Mouse (Mus musculus) stomach, embryonic 14.5 days (tissue): Measurements from ENCODE around the gene Slc7a11. TPM values are rescaled to one million over a fixed set of nuclear protein-coding genes. Genes with fewer than 3 reads are reported as not detected.

Experiments used
- ATAC-seq: fragments of 200-750 bp; cut with Nextera tagmentation; 2 replicates; pipeline ENCODE4 v1.8.0; 2017; ENCODE audit warnings: low read depth, moderate TSS enrichment; ENCODE audit not compliant: insufficient number of reproducible peaks, insufficient read depth, low FRiP score
- H3K27ac ChIP-seq: fragments of 300-500 bp; sonication (generic); 2 replicates; pipeline ENCODE4 v1.5.1; 2014; ENCODE audit warnings: mild to moderate bottlenecking, low read length, moderate library complexity, mixed read lengths
- H3K27me3 ChIP-seq: fragments of 300-500 bp; sonication (generic); 2 replicates; pipeline ENCODE4 v1.6.1; 2014; ENCODE audit warnings: low read length, control low read depth, mixed read lengths; ENCODE audit not compliant: control insufficient read depth, insufficient read depth
- H3K36me3 ChIP-seq: fragments of 300-500 bp; sonication (generic); 2 replicates; pipeline ENCODE4 v1.6.1; 2014; ENCODE audit warnings: mild to moderate bottlenecking, control low read depth, low read length, moderate library complexity, mixed read lengths; ENCODE audit not compliant: control insufficient read depth, insufficient read depth
- H3K4me1 ChIP-seq: fragments of 300-500 bp; sonication (generic); 2 replicates; pipeline ENCODE4 v1.6.1; 2014; ENCODE audit warnings: low read length, control low read depth, mixed read lengths; ENCODE audit not compliant: control insufficient read depth, insufficient read depth
- H3K4me2 ChIP-seq: fragments of 300-500 bp; sonication (generic); replicated peaks from 2 replicates; pipeline ENCODE4 v1.6.1; 2014; ENCODE audit warnings: low read depth, low read length, control low read depth
- H3K4me3 ChIP-seq: fragments of 300-500 bp; sonication (generic); 2 replicates; pipeline ENCODE4 v1.5.1; 2014; ENCODE audit warnings: low read depth, low read length, control low read depth
- H3K9ac ChIP-seq: fragments of 300-500 bp; sonication (generic); replicated peaks from 2 replicates; pipeline ENCODE4 v1.6.1; 2014; ENCODE audit warnings: low read depth, mild to moderate bottlenecking, control low read depth, low read length, moderate library complexity, mixed read lengths
- H3K9me3 ChIP-seq: fragments of 300-500 bp; sonication (generic); 2 replicates; pipeline ENCODE4 v1.6.1; 2016; ENCODE audit warnings: low read depth, low read length, control low read depth; ENCODE audit not compliant: control insufficient read depth
- WGBS: fragments of 180-500 bp; shearing (Covaris S2); extraction: QIAGEN DNeasy Blood & Tissue Kit; methylation state at CpG from one replicate; pipeline ENCODE4 v1.1.7; 2014; 5-methylcytosine and 5-hydroxymethylcytosine counted together
- polyA plus RNA-seq: library from polyadenylated mRNA; unstranded; fragments of >200 nt; fragmentation: Nextera tagmentation; extraction: Ambion mirVana; gene quantifications from 2 replicates; pipeline ENCODE4 v1.2.1, GENCODE M21; 2014

The Slc7a11 gene
- polyA plus RNA-seq, 1 experiment from 2014 or later = 0.29 TPM

- no peaks in the 10 kb centered on the region for H3K27me3 ChIP-seq
- no peaks in the 10 kb centered on the region for H3K36me3 ChIP-seq
- no peak overlapping the region for H3K4me3 ChIP-seq
- H3K9ac ChIP-seq = no peak overlapping the region
- ATAC-seq = no peak
- no peak overlapping the region for H3K4me2 ChIP-seq
- WGBS = 41% methylated on average over 1 of the region's 1 CpGs
- H3K9me3 ChIP-seq = no peaks in the 10 kb centered on the region
- no peaks in the 10 kb centered on the region for H3K4me1 ChIP-seq
- no peak overlapping the region for H3K27ac ChIP-seq
Measured at GRCm38 (mm10) chr3:50001635-50002034, 441.8 kb downstream of the Slc7a11 start.

GRCm38 (mm10) chr3:49992891-49993290, 450.5 kb downstream of the Slc7a11 start:
- 2% methylated on average over 1 of the region's 1 CpGs for WGBS
- Histone ChIP-seq H3K4me3 (no peak overlapping the region), H3K4me1 (no peaks in the 10 kb centered on the region), H3K36me3 (no peaks in the 10 kb centered on the region), H3K9me3 (no peaks in the 10 kb centered on the region), H3K27me3 (no peaks in the 10 kb centered on the region), H3K27ac (no peak overlapping the region), H3K9ac (no peak overlapping the region), H3K4me2 (no peak overlapping the region)
- no peak for ATAC-seq

- no peaks in the 10 kb centered on the region for H3K4me1 ChIP-seq
- H3K27me3 ChIP-seq = no peaks in the 10 kb centered on the region
- no peak overlapping the region for H3K27ac ChIP-seq
- H3K9ac ChIP-seq = no peak overlapping the region
- H3K4me3 ChIP-seq = no peak overlapping the region
- no peaks in the 10 kb centered on the region for H3K36me3 ChIP-seq
- no peak for ATAC-seq
- H3K4me2 ChIP-seq = no peak overlapping the region
- no peaks in the 10 kb centered on the region for H3K9me3 ChIP-seq
- 69% methylated on average over 2 of the region's 2 CpGs for WGBS
Measured at GRCm38 (mm10) chr3:49987236-49987635, 456.2 kb downstream of the Slc7a11 start.

- ATAC-seq = no peak
- no peak overlapping the region for H3K9ac ChIP-seq
- H3K27ac ChIP-seq = no peak overlapping the region
- no peaks in the 10 kb centered on the region for H3K36me3 ChIP-seq
- no peak overlapping the region for H3K4me3 ChIP-seq
- H3K27me3 ChIP-seq = no peaks in the 10 kb centered on the region
- H3K4me2 ChIP-seq = no peak overlapping the region
- H3K9me3 ChIP-seq = no peaks in the 10 kb centered on the region
- WGBS = 50% methylated on average over 3 of the region's 3 CpGs
- H3K4me1 ChIP-seq = no peaks in the 10 kb centered on the region
Measured at GRCm38 (mm10) chr3:49984795-49985194, 458.6 kb downstream of the Slc7a11 start.

- H3K4me3 ChIP-seq = no peak overlapping the region
- 79% methylated on average over 4 of the region's 4 CpGs for WGBS
- H3K4me1 ChIP-seq = no peaks in the 10 kb centered on the region
- H3K4me2 ChIP-seq = no peak overlapping the region
- H3K9ac ChIP-seq = no peak overlapping the region
- H3K36me3 ChIP-seq = no peaks in the 10 kb centered on the region
- H3K27ac ChIP-seq = no peak overlapping the region
- no peaks in the 10 kb centered on the region for H3K27me3 ChIP-seq
- no peaks in the 10 kb centered on the region for H3K9me3 ChIP-seq
- no peak for ATAC-seq
Measured at GRCm38 (mm10) chr3:49983429-49984268, 459.8 kb downstream of the Slc7a11 start.

GRCm38 (mm10) chr3:49973994-49974393, 469.4 kb downstream of the Slc7a11 start:
- no peaks in the 10 kb centered on the region for H3K4me1 ChIP-seq
- no peaks in the 10 kb centered on the region for H3K27me3 ChIP-seq
- H3K9ac ChIP-seq = no peak overlapping the region
- H3K4me2 ChIP-seq = no peak overlapping the region
- H3K4me3 ChIP-seq = no peak overlapping the region
- 88% methylated on average over 3 of the region's 3 CpGs for whole genome bisulfite sequencing
- no peak for ATAC-seq
- no peaks in the 10 kb centered on the region for H3K36me3 ChIP-seq
- no peak overlapping the region for H3K27ac ChIP-seq
- H3K9me3 ChIP-seq = no peaks in the 10 kb centered on the region

GRCm38 (mm10) chr3:49965569-49965968, 477.8 kb downstream of the Slc7a11 start:
- H3K9ac ChIP-seq = no peak overlapping the region
- H3K4me3 ChIP-seq = no peak overlapping the region
- H3K27ac ChIP-seq = no peak overlapping the region
- ATAC-seq = no peak
- no peaks in the 10 kb centered on the region for H3K27me3 ChIP-seq
- H3K36me3 ChIP-seq = no peaks in the 10 kb centered on the region
- H3K4me2 ChIP-seq = no peak overlapping the region
- no peaks in the 10 kb centered on the region for H3K9me3 ChIP-seq
- H3K4me1 ChIP-seq = no peaks in the 10 kb centered on the region
- WGBS = 68% methylated on average over 2 of the region's 2 CpGs

- Histone ChIP-seq H3K4me3 (no peak overlapping the region), H3K36me3 (no peaks in the 10 kb centered on the region), H3K4me2 (no peak overlapping the region), H3K27ac (no peak overlapping the region), H3K9me3 (no peaks in the 10 kb centered on the region), H3K4me1 (no peaks in the 10 kb centered on the region), H3K9ac (no peak overlapping the region), H3K27me3 (no peaks in the 10 kb centered on the region)
- ATAC-seq = no peak
- 86% methylated on average over 2 of the region's 2 CpGs for WGBS
Measured at GRCm38 (mm10) chr3:49960581-49960980, 482.8 kb downstream of the Slc7a11 start.

- no peaks in the 10 kb centered on the region for H3K36me3 ChIP-seq
- ATAC-seq = peak; percentile 65; the same call in 1 of the 2 replicates
Measured at GRCm38 (mm10) chr3:49946845-49947244, 496.6 kb downstream of the Slc7a11 start.

More at GRCm38 (mm10) chr3:49946845-49947244, 496.6 kb downstream of the Slc7a11 start:
- no peak overlapping the region for H3K4me2 ChIP-seq
- H3K27ac ChIP-seq = peak overlapping the region; percentile 63; the same call in 1 of the 2 replicates
- H3K9me3 ChIP-seq = no peaks in the 10 kb centered on the region
- H3K9ac ChIP-seq = no peak overlapping the region
- H3K27me3 ChIP-seq = no peaks in the 10 kb centered on the region
- H3K4me1 ChIP-seq = no peaks in the 10 kb centered on the region
- 15% methylated on average over 2 of the region's 2 CpGs for WGBS
- H3K4me3 ChIP-seq = no peak overlapping the region
